Mouse (Mus musculus): Measurements from ENCODE around the gene Atg7. TPM values are rescaled to one million over a fixed set of nuclear protein-coding genes. Genes with fewer than 3 reads are reported as not detected.

The Atg7 gene
- polyA plus RNA-seq, 1 experiment from 2014 or later, result 14.0 TPM

DNA sequence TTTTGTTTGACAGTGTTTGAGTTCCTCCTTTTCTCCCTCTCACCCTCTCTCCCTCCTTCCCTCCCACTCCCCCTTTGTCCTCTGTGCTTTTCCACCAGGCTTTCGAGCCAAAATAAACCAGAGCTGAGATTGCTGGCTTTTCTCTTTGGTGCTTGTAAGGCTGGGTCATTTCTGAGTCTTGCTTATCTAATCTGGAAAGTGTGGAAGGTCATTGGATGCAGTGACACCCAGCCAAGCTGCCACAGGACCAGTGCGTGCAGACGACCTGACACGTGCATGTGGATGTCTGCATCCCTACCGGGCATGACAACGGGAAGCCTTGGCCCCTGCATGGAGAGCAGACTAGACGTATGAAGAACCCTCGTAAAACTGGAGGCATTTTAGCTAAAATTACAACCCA lies 76.8 kb downstream of the Atg7 start:
- Histone ChIP-seq H3K4me2 (replicated peaks; ENCODE audit: low read depth) (no peak overlapping the region), H3K27me3 (ENCODE audit: control insufficient read depth, insufficient read depth, low read length) (no peaks in the 10 kb centered on the region), H3K36me3 (ENCODE audit: control insufficient read depth, insufficient read depth, low read length) (no peaks in the 10 kb centered on the region), H3K4me1 (replicated peaks; ENCODE audit: control insufficient read depth, insufficient read depth) (no peaks in the 10 kb centered on the region), H3K9ac (ENCODE audit: low read length) (no peak overlapping the region), H3K27ac (replicated peaks) (no peak overlapping the region), H3K9me3 (ENCODE audit: control insufficient read depth, low read length) (no peaks in the 10 kb centered on the region), H3K4me3 (ENCODE audit: low read depth, low read length) (no peak overlapping the region)
- no peak for ATAC-seq (ENCODE audit: low FRiP score, low TSS enrichment)
- WGBS, result 77% methylated on average over 8 of the region's 8 CpGs
- TF ChIP-seq EP300 (optimal IDR thresholded peaks at IDR 0.05) (no peak), CTCF (IDR thresholded peaks at IDR 0.05; ENCODE audit: low read depth) (no peak)
- DNase-seq (ENCODE audit: low spot score), result no peak

DNA sequence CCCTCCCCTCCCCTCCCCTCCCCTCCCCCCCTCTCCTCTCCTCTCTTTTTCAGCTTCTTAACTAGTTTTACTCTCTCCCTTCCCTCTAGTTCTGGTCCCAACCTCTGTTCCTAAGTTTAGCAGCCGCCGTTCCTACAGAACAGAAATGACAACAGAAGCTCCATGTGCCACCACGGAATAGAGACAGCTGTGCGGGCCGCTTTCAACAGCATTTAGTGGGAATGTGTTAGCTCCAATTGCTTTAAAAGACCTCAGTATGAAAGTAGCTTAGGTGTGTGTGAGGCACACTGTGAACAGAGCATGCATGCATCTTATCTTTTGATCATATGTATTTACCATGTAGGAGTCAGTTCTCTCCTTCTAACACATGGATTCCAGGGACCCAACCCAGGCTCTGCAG lies 79.1 kb downstream of the Atg7 start:
- H3K4me3 ChIP-seq (ENCODE audit: low read depth, low read length), result no peak overlapping the region
- 86% methylated on average over 5 of the region's 5 CpGs for WGBS

GRCm38 (mm10) chr6:114723925-114724324 lies 81.0 kb downstream of the Atg7 start:
- no peak overlapping the region for H3K27ac ChIP-seq (replicated peaks)
- ATAC-seq (ENCODE audit: low FRiP score, low TSS enrichment), result 0 out of 2 replicates have a peak, but pooled peaks have one; percentile 54
- H3K4me2 ChIP-seq (replicated peaks; ENCODE audit: low read depth), result no peak overlapping the region
- H3K36me3 ChIP-seq (ENCODE audit: control insufficient read depth, insufficient read depth, low read length), result no peaks in the 10 kb centered on the region
- H3K9ac ChIP-seq (ENCODE audit: low read length), result no peak overlapping the region; the same call in 1 of the 2 replicates
- TF ChIP-seq CTCF (IDR thresholded peaks at IDR 0.05; ENCODE audit: low read depth) (peak; percentile 86), EP300 (optimal IDR thresholded peaks at IDR 0.05) (no peak)
- 25% methylated on average over 9 of the region's 9 CpGs for WGBS
- DNase-seq (ENCODE audit: low spot score), result peak; percentile 42
- no peaks in the 10 kb centered on the region for H3K9me3 ChIP-seq (ENCODE audit: control insufficient read depth, low read length)
- no peaks in the 10 kb centered on the region for H3K27me3 ChIP-seq (ENCODE audit: control insufficient read depth, insufficient read depth, low read length)
- H3K4me3 ChIP-seq (ENCODE audit: low read depth, low read length), result no peak overlapping the region
- H3K4me1 ChIP-seq (replicated peaks; ENCODE audit: control insufficient read depth, insufficient read depth), result no peaks in the 10 kb centered on the region

More for the DNA sequence above, 79.1 kb downstream of the Atg7 start:
- H3K36me3 ChIP-seq (ENCODE audit: control insufficient read depth, insufficient read depth, low read length), result no peaks in the 10 kb centered on the region
- no peaks in the 10 kb centered on the region for H3K27me3 ChIP-seq (ENCODE audit: control insufficient read depth, insufficient read depth, low read length)
- no peaks in the 10 kb centered on the region for H3K9me3 ChIP-seq (ENCODE audit: control insufficient read depth, low read length)
- H3K9ac ChIP-seq (ENCODE audit: low read length), result no peak overlapping the region
- no peaks in the 10 kb centered on the region for H3K4me1 ChIP-seq (replicated peaks; ENCODE audit: control insufficient read depth, insufficient read depth)
- H3K27ac ChIP-seq (replicated peaks), result no peak overlapping the region
- no peak overlapping the region for H3K4me2 ChIP-seq (replicated peaks; ENCODE audit: low read depth)
- ATAC-seq (ENCODE audit: low FRiP score, low TSS enrichment) (no peak), DNase-seq (ENCODE audit: low spot score) (no peak)
- TF ChIP-seq CTCF (IDR thresholded peaks at IDR 0.05; ENCODE audit: low read depth) (no peak), EP300 (optimal IDR thresholded peaks at IDR 0.05) (no peak)

GRCm38 (mm10) chr6:114724351-114724750 lies 81.5 kb downstream of the Atg7 start:
- Histone ChIP-seq H3K27ac (replicated peaks) (no peak overlapping the region), H3K27me3 (ENCODE audit: control insufficient read depth, insufficient read depth, low read length) (no peaks in the 10 kb centered on the region), H3K4me2 (replicated peaks; ENCODE audit: low read depth) (no peak overlapping the region), H3K4me3 (ENCODE audit: low read depth, low read length) (no peak overlapping the region), H3K9ac (ENCODE audit: low read length) (no peak overlapping the region; the same call in 1 of the 2 replicates), H3K4me1 (replicated peaks; ENCODE audit: control insufficient read depth, insufficient read depth) (no peaks in the 10 kb centered on the region), H3K36me3 (ENCODE audit: control insufficient read depth, insufficient read depth, low read length) (no peaks in the 10 kb centered on the region), H3K9me3 (ENCODE audit: control insufficient read depth, low read length) (no peaks in the 10 kb centered on the region)
- WGBS, result 71% methylated on average over 7 of the region's 7 CpGs
- ATAC-seq (ENCODE audit: low FRiP score, low TSS enrichment) (no peak), DNase-seq (ENCODE audit: low spot score) (no peak)
- TF ChIP-seq EP300 (optimal IDR thresholded peaks at IDR 0.05) (no peak), CTCF (IDR thresholded peaks at IDR 0.05; ENCODE audit: low read depth) (no peak)

DNA sequence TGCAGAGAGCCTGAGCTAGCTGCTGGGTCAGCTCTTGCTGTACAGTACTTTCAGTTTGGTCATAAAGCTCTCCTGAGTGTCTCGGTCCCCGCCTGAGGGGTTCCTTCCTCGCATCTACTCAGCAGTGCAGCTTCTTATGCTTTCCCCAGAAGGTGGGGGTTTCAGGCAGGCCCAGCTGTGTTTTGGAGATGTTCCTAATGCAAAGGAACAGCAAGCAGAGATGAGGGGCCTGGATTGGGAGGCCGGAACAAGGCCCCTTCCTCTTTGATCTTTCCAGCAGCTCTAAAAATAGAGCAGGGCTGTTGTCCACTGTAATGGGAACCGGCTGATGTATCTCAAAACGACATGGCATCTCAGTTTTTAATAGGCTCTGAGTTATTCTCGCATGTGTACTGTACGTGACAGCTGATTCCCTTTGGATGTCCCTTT lies 82.3 kb downstream of the Atg7 start:
- peak; percentile 21; the same call in 1 of the 2 replicates for ATAC-seq (ENCODE audit: low FRiP score, low TSS enrichment)
- no peaks in the 10 kb centered on the region for H3K4me1 ChIP-seq (replicated peaks; ENCODE audit: control insufficient read depth, insufficient read depth)
- H3K36me3 ChIP-seq (ENCODE audit: control insufficient read depth, insufficient read depth, low read length), result no peaks in the 10 kb centered on the region
- no peaks in the 10 kb centered on the region for H3K9me3 ChIP-seq (ENCODE audit: control insufficient read depth, low read length)
- no peaks in the 10 kb centered on the region for H3K27me3 ChIP-seq (ENCODE audit: control insufficient read depth, insufficient read depth, low read length)
- no peak overlapping the region for H3K4me2 ChIP-seq (replicated peaks; ENCODE audit: low read depth)
- no peak for DNase-seq (ENCODE audit: low spot score)
- H3K27ac ChIP-seq (replicated peaks), result peak overlapping the region; percentile 53; the same call in 1 of the 2 replicates
- TF ChIP-seq EP300 (optimal IDR thresholded peaks at IDR 0.05), result no peak
- TF ChIP-seq CTCF (IDR thresholded peaks at IDR 0.05; ENCODE audit: low read depth), result no peak
- H3K9ac ChIP-seq (ENCODE audit: low read length), result no peak overlapping the region
- H3K4me3 ChIP-seq (ENCODE audit: low read depth, low read length), result no peak overlapping the region
- WGBS, result 41% methylated on average over 8 of the region's 8 CpGs

DNA sequence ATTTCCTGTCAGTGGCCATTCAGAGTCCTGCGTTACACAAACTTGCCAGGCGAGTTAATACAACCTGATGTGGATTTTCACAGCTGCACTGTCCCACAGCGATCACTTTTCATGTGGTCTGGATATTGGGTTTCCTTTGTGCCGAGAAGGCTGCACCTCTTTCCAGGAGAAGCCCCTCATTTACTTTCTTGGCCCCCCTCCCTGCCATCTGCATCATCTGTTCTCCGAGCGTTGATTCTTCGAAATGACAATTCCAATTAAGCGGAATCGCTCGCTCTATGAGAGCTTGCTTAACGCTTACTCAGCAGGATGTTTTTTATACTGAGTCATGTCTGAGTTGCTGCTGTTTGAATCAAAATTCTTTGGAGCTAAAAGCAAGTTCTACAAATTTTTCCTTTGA lies 83.8 kb downstream of the Atg7 start:
- no peaks in the 10 kb centered on the region for H3K9me3 ChIP-seq (ENCODE audit: control insufficient read depth, low read length)
- no peak for TF ChIP-seq EP300 (optimal IDR thresholded peaks at IDR 0.05)
- no peak for TF ChIP-seq CTCF (IDR thresholded peaks at IDR 0.05; ENCODE audit: low read depth)
- H3K36me3 ChIP-seq (ENCODE audit: control insufficient read depth, insufficient read depth, low read length), result no peaks in the 10 kb centered on the region
- DNase-seq (ENCODE audit: low spot score) (no peak), ATAC-seq (ENCODE audit: low FRiP score, low TSS enrichment) (no peak)
- no peak overlapping the region for H3K27ac ChIP-seq (replicated peaks)
- H3K9ac ChIP-seq (ENCODE audit: low read length), result no peak overlapping the region
- H3K4me3 ChIP-seq (ENCODE audit: low read depth, low read length), result no peak overlapping the region
- 56% methylated on average over 11 of the region's 11 CpGs for WGBS
- no peak overlapping the region for H3K4me2 ChIP-seq (replicated peaks; ENCODE audit: low read depth)
- H3K4me1 ChIP-seq (replicated peaks; ENCODE audit: control insufficient read depth, insufficient read depth), result no peaks in the 10 kb centered on the region
- H3K27me3 ChIP-seq (ENCODE audit: control insufficient read depth, insufficient read depth, low read length), result no peaks in the 10 kb centered on the region

Measured in stomach, postnatal 0 days (tissue).